Mouse (Mus musculus) intestine, embryonic 14.5 days (tissue): ENCODE measurements around the gene Srrm2. TPM values are rescaled to one million over a fixed set of nuclear protein-coding genes. Genes with fewer than 3 reads are reported as not detected.

Source experiments
- ATAC-seq: fragments of 200-750 bp; cut with Nextera tagmentation; replicated peaks from 2 replicates; pipeline ENCODE4 v1.8.0; 2017; ENCODE audit warnings: low read depth, moderate number of reproducible peaks, moderate TSS enrichment, moderate library complexity; ENCODE audit not compliant: low FRiP score, low TSS enrichment
- DNase-seq: peaks from one replicate; pipeline ENCODE4 v3.0.0-alpha.2; 2018; ENCODE audit warnings: low spot score
- H3K27ac ChIP-seq: fragments of 300-500 bp; sonication (generic); 2 replicates; pipeline ENCODE4 v1.5.1; 2014; ENCODE audit warnings: low read depth, mild to moderate bottlenecking, control low read depth
- H3K27me3 ChIP-seq: fragments of 300-500 bp; sonication (generic); replicated peaks from 2 replicates; pipeline ENCODE4 v1.6.1; 2014; ENCODE audit warnings: low read length, control low read depth; ENCODE audit not compliant: control insufficient read depth, insufficient read depth
- H3K36me3 ChIP-seq: fragments of 300-500 bp; sonication (generic); 2 replicates; pipeline ENCODE4 v1.6.1; 2014; ENCODE audit warnings: low read length, control low read depth; ENCODE audit not compliant: control insufficient read depth, insufficient read depth
- H3K4me1 ChIP-seq: fragments of 300-500 bp; sonication (generic); replicated peaks from 2 replicates; pipeline ENCODE4 v1.6.1; 2014; ENCODE audit warnings: low read length, control low read depth, mixed read lengths; ENCODE audit not compliant: control insufficient read depth, insufficient read depth
- H3K4me2 ChIP-seq: fragments of 300-500 bp; sonication (generic); 2 replicates; pipeline ENCODE4 v1.6.1; 2014; ENCODE audit warnings: low read length
- H3K4me3 ChIP-seq: fragments of 300-500 bp; sonication (generic); 2 replicates; pipeline ENCODE4 v1.5.1; 2014; ENCODE audit warnings: low read depth, low read length, control low read depth, mixed read lengths
- H3K9ac ChIP-seq: fragments of 300-500 bp; sonication (generic); 2 replicates; pipeline ENCODE4 v1.6.1; 2014; ENCODE audit warnings: mild to moderate bottlenecking, low read length
- H3K9me3 ChIP-seq: fragments of 300-500 bp; sonication (generic); 2 replicates; pipeline ENCODE4 v1.6.1; 2016; ENCODE audit warnings: low read length, control low read depth; ENCODE audit not compliant: control insufficient read depth
- WGBS: fragments of 180-500 bp; shearing (Covaris S2); extraction: QIAGEN DNeasy Blood & Tissue Kit; methylation state at CpG from one replicate; pipeline ENCODE4 v1.1.7; 2014; 5-methylcytosine and 5-hydroxymethylcytosine counted together
- polyA plus RNA-seq: library from polyadenylated mRNA; unstranded; fragments of >200 nt; fragmentation: Nextera tagmentation; extraction: Ambion mirVana; gene quantifications from 2 replicates; pipeline ENCODE4 v1.2.1, GENCODE M21; 2014

Srrm2 gene
- 451 and 452 TPM in 2 replicates for polyA plus RNA-seq

DNA sequence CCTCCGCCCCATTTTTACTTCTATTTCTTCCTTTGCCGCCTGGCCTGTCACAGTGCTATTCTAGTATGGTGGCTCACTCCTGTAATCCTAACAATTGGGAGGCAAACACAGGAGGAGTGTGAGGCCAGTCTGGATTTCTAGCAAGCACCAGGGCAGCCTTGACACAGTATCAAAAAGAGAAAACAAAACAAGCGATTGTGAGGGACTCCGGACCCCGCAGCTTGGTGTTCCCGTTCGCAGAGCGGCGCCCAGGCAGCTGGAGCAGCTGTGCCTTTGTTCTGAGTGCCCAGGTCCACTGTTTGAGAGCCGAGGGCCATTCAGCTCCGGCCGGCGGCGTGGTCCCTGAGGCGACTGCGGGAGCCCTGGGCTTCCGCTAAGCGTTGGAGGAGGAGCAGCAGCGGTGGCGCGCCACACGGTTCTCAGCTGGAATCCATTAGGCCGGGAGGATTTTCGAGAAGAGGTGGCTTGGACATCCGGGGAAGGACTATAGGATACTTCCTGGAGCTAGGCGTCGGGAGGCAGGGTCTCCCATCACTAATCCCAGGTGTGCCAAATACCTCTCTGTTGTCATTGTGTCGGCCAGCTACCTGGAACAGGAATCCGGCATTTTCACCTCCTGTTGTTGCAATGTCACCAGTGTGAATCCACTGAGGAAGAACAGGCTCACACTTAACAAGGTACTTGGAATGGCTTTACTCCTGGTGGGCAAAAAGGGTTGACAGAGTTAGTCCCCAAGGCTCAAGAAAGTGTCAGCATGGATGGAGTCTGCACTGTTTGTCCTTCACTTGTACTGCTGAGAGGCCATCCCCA lies at the start of gene Srrm2:
TSS of gene Srrm2 (plus strand) at position 264 of the 810 bp plus-strand sequence.
- Histone ChIP-seq H3K4me1 (peaks cover 11% of the 10 kb centered on the region), H3K36me3 (no peaks in the 10 kb centered on the region), H3K4me2 (peak within 1 kb of the TSS; percentile 83), H3K27me3 (no peaks in the 10 kb centered on the region), H3K9me3 (no peaks in the 10 kb centered on the region), H3K27ac (peak within 1 kb of the TSS; percentile 86), H3K9ac (peak within 1 kb of the TSS; percentile 67), H3K4me3 (peak within 1 kb of the TSS; percentile 48)
- peak; percentile 83 for DNase-seq
- ATAC-seq, result 0 out of 2 replicates have a peak, but pooled peaks have one; percentile 14
- WGBS, result 2% methylated on average over 29 of the region's 29 CpGs

DNA sequence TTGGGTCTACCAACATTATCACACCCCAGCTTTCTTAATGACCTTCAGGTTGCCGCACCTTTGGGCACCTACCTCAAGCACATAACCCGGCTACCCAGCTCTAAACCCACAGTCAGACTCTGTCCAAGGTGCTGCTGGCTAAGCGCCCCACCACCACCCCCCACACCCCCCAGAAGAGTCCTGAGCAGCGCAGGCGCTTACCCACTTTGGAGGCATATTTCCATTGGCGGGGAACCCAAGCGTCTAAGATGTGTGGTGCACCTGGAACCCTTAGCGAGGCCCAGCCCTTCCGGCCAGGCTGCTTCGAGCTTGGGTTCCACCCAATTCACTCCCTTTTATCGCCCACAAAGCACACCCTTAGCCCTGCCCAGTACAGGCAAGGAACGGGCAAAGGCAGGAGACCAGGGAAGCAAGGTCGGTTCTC lies 49.7 kb upstream of the Srrm2 start, which contains the start of gene Paqr4:
TSS of gene Paqr4 (minus strand) at position 270 of the 424 bp plus-strand sequence.
- Histone ChIP-seq H3K9ac (peak within 1 kb of the TSS; percentile 44), H3K4me1 (peaks cover 36% of the 10 kb centered on the region), H3K27ac (no peak within 1 kb of the TSS), H3K9me3 (no peaks in the 10 kb centered on the region), H3K4me2 (peak within 1 kb of the TSS; percentile 83), H3K4me3 (peak within 1 kb of the TSS; percentile 51), H3K27me3 (peaks cover 58% of the 10 kb centered on the region), H3K36me3 (0 out of 2 replicates have a peak, but pooled peaks cover 15% of the 10 kb centered on the region)
- 4% methylated on average over 13 of the region's 13 CpGs for WGBS
- ATAC-seq (peak; percentile 22), DNase-seq (no peak)

DNA sequence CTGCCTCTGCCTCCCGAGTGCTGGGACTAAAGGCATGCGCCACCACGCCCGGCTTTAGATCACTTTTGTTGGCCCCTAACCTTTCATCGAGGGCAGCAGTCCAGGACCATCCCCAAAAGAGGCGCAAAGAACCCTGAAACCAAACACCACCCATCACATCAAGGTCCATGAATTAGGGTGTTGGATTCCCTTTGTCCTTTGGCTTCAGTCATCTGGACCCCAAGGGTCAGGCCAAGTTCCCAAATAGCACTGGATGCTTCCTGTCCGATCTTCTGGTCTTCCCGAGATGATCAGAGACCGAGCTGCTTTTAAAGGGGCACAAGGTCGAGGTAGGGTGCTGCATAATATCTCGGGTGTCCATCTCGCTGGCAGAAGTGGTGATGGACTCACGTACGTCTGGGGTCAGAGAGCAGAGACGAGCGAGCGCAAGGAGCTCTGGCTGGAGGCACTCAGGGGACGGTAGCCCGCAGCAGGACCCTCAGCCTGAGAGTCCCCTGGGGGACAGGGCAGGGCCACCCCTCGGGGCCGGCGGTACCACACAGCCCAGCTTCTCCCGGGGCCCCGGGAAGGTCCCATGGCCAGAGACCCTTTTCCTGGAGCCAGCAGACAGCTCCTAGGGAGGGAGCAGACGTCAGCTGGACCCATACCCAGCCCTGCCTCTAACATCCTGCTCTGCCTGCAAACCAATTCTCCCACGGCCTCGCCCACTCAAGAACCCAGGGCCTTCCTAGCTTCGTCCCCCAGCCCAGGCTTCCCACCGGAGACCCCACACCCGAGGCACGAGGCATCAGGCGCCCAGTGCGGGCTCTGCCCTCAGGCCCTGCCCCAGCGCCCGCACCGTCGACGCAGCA lies 48.7 kb upstream of the Srrm2 start:
- Histone ChIP-seq H3K4me1 (peaks cover 40% of the 10 kb centered on the region), H3K27ac (no peak overlapping the region), H3K27me3 (peaks cover 68% of the 10 kb centered on the region), H3K9ac (no peak overlapping the region), H3K36me3 (0 out of 2 replicates have a peak, but pooled peaks cover 5% of the 10 kb centered on the region), H3K4me3 (peak overlapping the region; percentile 21; the same call in 1 of the 2 replicates), H3K4me2 (peak overlapping the region; percentile 29; the same call in 1 of the 2 replicates), H3K9me3 (no peaks in the 10 kb centered on the region)
- WGBS, result 46% methylated on average over 38 of the region's 38 CpGs
- DNase-seq, result no peak
- ATAC-seq, result no peak

DNA sequence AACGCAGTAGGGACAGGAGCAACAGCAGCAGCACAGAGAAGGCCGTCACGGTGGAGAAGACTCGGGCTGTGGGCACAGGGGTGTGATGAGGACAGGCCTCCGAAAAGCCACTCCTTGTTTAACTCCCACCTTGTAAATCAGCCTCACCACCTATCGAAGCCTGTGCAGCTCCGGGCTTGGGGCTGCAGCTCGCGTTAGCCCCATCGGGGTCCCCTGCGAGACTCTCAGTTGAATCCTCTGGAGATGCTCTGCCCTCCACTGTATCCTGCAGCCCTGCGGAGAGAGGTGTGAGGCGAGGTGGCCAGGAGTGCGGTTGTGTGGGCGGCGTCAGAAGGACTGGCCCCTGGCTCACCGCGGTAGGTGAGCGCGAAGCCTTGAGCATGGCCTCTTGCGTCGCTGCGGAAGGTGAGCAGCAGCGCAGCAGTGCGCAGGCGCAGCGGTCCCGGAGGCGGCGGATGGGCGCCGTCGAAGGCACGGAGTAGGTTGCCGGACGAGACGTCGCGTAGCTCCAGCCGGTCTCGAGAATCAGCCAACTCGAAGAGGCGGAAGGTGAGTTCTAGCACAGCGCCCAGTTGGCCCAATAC lies 48.0 kb upstream of the Srrm2 start:
- peaks cover 40% of the 10 kb centered on the region for H3K4me1 ChIP-seq
- DNase-seq (peak; percentile 62), ATAC-seq (no peak)
- peak overlapping the region; percentile 21 for H3K4me3 ChIP-seq
- H3K9ac ChIP-seq, result no peak overlapping the region
- peak overlapping the region; percentile 29; the same call in 1 of the 2 replicates for H3K4me2 ChIP-seq
- H3K36me3 ChIP-seq, result no peaks in the 10 kb centered on the region
- peaks cover 75% of the 10 kb centered on the region for H3K27me3 ChIP-seq
- no peaks in the 10 kb centered on the region for H3K9me3 ChIP-seq
- no peak overlapping the region for H3K27ac ChIP-seq
- WGBS, result 6% methylated on average over 44 of the region's 44 CpGs

DNA sequence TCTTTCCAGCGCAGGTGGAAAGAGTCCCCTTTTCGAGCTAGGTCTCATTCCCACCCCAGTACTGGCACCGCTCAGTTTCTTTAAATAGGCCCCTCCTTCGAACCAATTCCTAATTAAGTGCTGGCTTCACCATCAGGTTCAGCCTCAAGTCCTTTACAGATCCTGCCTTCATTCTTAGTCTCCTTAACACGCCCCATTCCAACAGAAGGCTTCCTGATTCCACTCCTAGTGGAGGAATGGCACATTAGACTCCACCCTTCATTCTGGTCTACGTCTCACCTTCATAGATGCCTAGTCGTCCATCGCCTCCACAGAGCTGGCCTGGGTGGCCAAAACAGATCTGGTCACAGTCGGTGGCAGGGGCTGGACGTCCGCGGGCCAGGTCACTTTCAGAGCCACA lies 47.4 kb upstream of the Srrm2 start:
- DNase-seq, result no peak
- 59% methylated on average over 12 of the region's 12 CpGs for WGBS
- Histone ChIP-seq H3K9ac (no peak overlapping the region), H3K4me3 (no peak overlapping the region), H3K4me1 (peaks cover 40% of the 10 kb centered on the region), H3K4me2 (no peak overlapping the region), H3K36me3 (no peaks in the 10 kb centered on the region), H3K9me3 (no peaks in the 10 kb centered on the region), H3K27me3 (peaks cover 82% of the 10 kb centered on the region), H3K27ac (no peak overlapping the region)
- no peak for ATAC-seq

DNA sequence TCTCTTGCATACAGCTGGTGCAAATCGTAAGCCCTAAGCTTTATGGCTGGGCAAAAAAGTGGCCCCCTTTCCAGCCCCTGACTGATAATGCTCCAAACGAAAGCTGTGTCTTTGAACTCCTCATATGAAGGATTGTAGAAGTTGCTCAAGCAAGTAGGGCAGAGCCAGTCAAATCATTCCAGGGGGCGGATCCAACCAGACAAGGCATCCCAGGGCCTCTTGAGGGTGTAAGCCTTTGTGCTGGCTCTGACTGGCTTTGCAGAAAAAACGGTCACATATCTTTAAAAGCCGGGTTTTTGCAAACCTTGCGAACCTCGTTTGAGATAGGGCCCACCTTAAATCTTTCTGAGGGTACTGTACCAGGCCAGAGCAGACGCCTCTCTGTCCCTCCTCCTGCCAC lies 46.3 kb upstream of the Srrm2 start:
- no peak overlapping the region for H3K4me3 ChIP-seq
- no peak overlapping the region for H3K4me2 ChIP-seq
- H3K4me1 ChIP-seq, result peaks cover 30% of the 10 kb centered on the region
- H3K27me3 ChIP-seq, result peaks cover 77% of the 10 kb centered on the region
- ATAC-seq, result no peak
- 22% methylated on average over 8 of the region's 8 CpGs for WGBS
- no peaks in the 10 kb centered on the region for H3K9me3 ChIP-seq
- DNase-seq, result no peak
- H3K9ac ChIP-seq, result no peak overlapping the region
- H3K36me3 ChIP-seq, result no peaks in the 10 kb centered on the region
- H3K27ac ChIP-seq, result no peak overlapping the region

DNA sequence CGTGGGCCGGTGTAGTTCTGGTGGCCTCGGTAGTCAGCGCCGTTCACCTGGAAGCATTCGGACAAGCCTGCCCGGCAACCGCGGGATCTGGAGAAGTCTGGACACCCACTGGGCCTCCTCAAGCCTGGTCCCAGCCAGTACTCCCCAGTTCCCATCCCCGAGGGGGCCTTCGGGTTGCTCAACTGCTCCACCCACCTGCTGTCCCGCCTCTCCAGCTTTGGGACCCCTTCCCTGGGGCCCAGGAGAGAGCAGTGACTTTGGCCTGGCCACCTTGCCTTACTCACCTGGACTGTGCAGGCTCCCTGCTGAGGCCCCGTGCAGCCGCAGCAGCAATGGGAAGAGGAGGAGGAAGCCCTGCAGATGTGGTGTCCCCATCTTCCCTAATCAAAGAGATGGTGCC lies 45.7 kb upstream of the Srrm2 start:
- H3K9ac ChIP-seq, result no peak overlapping the region
- DNase-seq (peak; percentile 69), ATAC-seq (no peak)
- peak overlapping the region; percentile 32 for H3K4me3 ChIP-seq
- H3K9me3 ChIP-seq, result no peaks in the 10 kb centered on the region
- no peak overlapping the region for H3K27ac ChIP-seq
- peak overlapping the region; percentile 56 for H3K4me2 ChIP-seq
- no peaks in the 10 kb centered on the region for H3K36me3 ChIP-seq
- WGBS, result 3% methylated on average over 14 of the region's 14 CpGs
- H3K4me1 ChIP-seq, result peaks cover 27% of the 10 kb centered on the region
- peaks cover 77% of the 10 kb centered on the region for H3K27me3 ChIP-seq
